Mouse (Mus musculus) gastrocnemius, adult 18-20 months (tissue): Measurements from ENCODE around the gene Tmem175. TPM values are rescaled to one million over a fixed set of nuclear protein-coding genes. Genes with fewer than 3 reads are reported as not detected.
A peak's percentile ranks its signal among the peaks of the same experiment; 100 is the strongest.

ENCODE experiments used
- DNase-seq: peaks from one replicate; pipeline ENCODE4 v3.0.0; 2021; ENCODE audit warnings: low spot score
- total RNA-seq, 2 experiments: library from RNA; stranded (reverse); gene quantifications; 2 replicates each; pipeline ENCODE4 v1.2.3; 2021

The Tmem175 gene
- total RNA-seq, 2 experiments from 2014 or later, result 7.6 to 10.7 TPM

DNA sequence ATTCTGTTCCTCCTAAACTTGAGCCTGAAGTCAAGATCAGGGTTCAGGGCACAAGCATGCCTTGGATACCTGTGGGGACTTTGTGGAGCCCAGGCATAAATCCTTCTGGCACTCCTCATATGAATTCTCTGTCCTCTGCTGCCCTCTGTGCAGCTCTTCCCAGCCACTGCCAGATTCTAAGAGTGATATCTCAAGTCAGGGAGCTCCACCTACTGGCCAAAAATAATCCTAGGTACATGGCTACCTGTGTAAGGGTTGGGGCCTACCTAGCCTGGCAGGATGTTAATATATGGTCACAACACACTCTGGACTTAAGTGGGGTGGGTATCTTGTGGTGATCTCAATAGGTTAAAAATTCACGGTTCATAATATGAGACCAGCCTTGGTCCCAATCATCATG is 22.3 kb downstream of the Tmem175 start:
- peak; percentile 70 for DNase-seq

DNA sequence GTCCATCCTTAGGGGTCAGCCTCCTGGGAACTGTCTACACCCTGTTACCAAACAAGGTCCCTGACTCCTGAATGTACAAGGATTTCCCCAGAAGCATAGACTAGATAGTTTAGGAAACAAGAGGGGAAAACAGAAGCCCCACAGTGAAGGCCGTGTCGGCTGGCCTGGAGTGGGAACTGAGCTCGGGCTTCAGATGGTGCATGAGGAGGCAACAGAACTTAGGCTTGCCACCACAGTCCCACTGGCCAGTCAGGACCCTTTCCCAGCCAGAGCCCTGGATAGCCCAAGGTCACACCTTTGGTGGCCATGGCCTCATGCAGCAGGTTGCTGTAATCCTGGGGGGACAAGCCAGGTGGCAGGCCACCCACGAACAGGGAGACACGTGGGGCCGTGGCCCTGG is 23.8 kb downstream of the Tmem175 start:
- no peak for DNase-seq

DNA sequence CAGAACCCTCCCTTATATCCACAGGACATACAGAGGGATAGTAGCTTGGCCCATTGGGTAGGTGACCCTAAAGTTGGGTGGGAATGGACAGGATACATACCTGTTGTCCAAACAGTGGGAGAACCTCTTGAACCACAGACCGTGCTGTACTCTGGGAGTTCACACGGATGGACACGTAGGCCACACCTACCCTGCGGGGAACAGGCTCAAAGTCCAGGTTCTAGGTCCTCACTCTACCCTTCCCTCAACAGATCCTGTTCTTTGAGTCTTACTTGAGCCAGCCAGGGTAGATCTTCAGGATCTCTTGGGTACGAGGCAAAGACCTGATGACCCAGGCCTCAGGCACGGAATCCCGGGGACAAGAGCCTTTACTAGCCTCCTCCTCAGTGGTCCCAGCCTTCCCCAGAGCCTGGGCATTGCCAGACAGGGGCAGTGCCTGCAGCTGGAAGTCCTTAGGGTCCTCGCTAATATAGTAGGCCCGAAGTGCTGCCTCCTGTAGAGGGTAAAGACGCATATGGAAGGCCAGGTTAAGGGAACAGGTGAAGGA is 24.9 kb downstream of the Tmem175 start:
- no peak for DNase-seq

DNA sequence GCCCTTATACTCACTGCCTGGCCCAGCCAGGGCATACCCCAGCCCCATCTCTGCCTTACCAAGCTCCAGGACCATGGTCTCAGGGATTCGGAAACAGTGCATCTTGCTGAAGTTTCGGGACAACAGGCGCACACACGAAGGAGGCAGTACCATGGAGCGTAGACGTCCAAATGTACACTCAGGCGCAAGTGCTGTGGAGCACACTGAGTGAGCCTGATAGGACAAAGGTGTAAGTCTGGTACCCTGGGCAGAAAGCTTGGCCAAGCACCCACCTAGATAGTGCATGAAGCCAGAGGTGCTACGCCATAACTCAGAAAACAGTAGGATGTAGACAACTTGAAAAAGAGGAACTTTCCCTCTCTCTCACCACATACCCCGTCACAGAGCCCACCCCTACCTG is 25.8 kb downstream of the Tmem175 start:
- no peak for DNase-seq

DNA sequence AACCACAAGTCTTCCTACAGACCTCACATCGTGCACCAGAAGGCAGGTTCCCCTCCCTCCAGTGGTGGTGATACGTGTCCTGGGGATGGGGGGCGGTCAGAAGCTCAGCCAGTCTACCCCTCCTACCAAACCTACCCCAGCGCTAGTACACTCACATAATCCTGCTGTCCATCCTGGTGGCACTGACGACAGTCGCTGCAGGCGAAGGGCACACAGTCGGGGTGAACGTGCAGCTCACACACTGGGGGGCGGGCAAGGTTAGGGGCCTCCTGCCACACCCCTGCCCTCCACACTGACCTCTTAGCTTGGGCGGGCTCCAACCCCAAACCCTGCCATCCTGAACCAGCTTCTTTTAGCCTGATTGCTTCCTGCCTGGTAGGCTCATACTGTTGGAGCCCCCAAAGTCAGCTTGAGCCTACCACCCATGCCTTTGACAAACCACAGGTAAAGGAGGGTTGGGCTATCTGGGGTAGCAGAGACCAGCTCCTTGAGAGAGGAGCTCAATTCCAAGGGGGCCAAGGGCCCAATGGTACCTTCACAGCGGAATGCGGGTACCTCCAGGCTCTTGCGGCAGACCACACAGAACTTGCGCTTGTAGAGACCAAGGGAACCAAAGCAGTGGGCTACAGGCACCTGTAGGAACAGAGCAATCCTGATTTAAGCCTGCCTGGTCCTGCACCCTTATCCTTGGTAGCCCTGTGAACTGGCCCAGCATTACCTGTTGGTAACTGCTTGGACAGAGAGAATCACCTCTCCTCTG is 26.5 kb downstream of the Tmem175 start:
- DNase-seq, result no peak

DNA sequence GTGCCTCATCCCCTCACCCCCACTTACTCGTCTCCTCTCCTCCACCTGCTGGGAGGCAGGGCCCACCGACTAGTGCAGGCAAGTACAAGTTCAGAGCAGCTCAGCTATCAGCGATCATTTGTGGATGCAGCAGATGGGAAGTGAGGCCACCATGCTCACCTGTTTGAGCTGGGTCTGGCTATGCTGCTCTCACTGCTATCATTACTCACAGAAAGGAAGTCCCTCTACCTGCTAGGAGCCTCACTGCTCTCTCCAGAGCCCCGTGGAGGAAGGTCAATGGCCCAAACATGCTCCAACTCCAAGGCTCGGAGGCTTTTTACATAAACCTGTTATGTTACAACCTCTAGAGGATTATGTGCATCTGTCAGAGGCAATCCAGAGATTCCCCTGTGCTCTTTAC is 27.8 kb downstream of the Tmem175 start:
- no peak for DNase-seq

DNA sequence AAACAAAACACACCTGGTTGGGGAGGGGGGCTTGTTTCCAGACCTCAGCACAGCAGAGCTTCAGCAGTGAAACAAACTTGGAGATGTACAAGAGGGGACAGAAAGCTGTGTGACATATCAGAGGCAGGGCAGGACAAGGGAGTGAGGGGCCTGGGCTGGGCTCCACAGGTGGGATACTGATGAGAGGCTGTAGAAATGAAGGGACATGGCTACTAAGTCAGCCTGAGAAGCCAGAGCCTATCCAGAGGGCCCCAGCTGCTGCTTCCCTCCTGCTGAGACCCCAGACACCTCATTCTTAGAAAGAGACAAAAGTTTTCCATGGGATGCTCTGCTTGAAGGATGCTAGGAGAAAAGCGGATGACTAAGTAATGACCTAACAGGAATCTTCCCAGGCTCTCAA is 29.0 kb downstream of the Tmem175 start:
- DNase-seq, result no peak

DNA sequence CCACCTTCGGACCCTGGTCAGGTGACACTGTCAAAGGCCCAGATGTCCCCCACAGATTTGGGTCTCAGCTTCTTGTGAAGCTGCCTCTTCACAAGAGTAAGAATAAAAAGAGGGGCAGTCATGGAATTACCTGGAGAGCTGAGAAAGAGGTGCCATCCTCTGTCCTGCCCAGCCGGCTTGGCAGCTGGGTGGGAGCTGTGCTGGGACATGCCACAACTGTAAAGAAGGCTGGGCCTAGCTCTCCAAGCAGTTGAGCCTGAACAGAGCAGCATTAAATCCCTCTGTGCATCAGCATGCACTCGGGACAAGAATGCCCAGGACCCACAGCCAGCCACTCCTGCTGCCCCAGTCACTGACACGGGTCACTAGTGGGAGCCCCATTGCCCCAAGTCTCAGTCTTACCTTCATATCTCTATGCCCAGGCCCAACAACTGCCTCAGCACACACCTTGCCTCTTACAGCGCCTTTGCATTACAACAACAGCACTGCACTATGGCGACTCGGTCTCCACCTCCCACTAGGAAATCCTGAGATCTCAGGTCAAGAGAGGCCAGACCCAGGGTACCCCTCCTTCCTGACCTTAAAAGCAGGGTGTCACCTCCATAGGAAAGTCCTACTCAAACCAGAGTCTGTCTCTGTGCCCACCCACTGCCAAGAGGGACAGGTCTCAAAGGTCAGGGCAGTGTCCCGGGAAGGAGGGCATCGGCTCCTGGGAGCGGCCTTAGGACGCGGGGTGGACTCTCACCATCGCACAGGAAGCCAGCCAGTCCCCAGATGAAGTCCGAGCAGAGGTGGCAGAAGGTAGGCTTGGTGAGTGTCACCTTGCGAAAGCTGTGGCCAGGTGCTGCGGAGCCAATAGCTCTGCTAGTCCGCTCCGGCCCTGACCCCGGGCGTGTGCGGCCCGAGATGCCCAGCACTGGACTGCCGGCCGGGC is 30.4 kb downstream of the Tmem175 start, which contains the start of gene Idua:
Idua (plus strand) TSS at position 634 of the 934 bp plus-strand sequence.
- no peak for DNase-seq

DNA sequence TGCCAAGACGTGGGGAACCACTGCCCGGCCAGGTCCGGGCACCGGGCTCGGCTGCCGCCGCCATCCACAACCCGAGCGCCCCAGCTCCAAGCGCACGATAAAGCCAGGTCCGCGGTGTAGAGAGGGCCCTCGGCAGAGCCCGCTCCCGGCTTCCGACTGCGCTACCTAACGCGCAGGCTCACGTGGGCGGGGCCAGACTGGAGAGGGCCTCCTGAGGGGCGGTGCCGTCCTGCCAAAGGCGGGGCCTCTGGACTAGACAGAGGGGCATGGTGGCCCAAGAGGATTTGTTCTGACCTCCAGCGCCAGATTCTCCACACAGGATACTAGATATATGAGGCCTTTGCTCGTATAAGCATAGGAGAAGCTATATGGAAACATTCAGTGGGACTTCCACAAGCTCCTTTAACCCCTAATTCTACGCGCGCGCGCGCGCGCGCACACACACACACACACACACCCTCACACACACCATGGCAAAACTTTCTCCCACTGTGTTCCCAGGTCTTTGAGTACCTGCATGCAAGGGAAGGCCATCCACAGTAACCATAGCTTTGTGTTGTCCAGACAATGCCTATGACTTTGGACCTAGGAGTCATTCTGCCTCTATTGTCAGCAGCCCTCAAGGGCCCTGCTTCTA is 31.2 kb downstream of the Tmem175 start:
- peak; percentile 94 for DNase-seq

DNA sequence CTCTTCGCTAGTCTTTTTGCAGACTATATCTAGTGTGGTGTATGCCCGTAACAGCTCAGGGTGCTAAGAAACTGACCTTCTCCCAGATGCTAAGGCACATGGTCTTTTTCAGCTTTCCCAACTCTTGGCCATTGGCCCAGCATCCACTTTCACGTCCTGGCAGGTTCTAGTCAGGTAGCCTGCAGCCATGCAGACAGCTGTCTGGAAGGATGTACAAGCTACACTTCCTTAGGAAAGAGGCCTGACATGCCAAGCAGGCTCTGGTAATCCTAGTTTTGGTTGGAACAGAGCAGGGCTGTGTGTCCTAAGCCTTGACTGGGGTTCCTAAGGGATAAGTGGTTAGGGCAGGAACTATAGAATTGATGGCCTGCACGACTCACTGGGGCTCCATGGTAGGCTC is 33.2 kb downstream of the Tmem175 start:
- DNase-seq, result no peak

DNA sequence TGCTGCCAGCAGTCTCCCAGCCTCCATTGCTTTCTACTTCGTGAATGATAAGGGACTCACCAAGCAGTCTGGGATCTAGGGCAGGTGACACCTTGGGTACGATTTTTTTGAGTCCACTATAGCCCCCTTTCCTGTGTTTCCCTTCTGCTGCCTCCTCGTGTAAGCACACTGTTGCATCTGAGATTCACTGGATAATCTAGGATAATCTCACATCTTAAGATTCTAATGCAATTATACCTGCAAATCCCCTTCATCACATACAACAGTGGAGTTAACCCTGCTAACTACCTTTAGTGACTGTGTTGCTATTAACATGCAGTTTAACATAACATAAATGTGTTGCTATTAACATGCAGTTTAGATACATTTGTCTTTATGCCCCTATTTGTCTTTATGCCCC is 35.5 kb downstream of the Tmem175 start:
- DNase-seq, result no peak

DNA sequence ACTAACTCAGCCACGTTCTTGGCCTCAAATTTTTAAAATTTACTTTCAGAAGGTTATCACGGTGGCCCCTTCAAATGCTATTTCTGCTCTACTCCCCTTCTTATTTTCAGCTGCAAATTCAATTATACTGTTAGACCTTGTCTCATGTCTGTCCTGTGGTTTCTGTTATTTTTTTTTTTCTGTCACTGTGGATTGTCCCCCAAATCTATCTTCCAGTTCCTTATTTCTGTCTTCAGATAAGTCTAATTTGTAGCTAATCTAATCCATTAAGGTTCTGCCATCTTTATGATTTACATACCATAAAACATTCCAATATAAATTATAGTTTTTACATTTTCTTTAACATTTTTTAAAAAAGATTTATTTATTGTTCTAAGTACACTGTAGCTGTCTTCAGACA is 37.8 kb downstream of the Tmem175 start:
- DNase-seq, result no peak

DNA sequence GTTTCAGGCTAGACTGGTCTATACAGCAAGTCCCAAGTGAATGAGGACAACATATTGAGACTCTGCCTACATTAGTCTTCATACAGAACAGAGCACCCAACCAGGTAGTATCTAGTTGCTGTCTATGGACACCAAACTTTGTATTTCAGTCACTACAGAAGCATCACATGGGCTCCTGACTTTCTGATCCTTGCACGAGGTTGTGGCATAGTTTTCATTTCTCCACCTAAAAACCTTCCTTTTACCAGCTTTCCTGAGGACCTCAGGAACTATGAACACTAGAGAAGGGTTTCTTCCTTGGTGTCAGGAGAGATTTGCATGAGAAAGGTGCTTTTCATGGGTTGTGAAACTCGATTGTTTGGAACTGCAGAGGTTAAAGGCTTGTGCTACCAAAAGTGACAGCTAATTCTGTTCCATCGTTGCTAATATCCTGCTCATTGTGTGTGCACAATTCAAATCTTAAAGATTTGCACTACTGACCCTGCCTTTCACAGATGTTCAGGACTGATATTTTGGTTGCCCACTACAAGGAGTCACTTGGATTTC is 38.9 kb downstream of the Tmem175 start:
- no peak for DNase-seq

DNA sequence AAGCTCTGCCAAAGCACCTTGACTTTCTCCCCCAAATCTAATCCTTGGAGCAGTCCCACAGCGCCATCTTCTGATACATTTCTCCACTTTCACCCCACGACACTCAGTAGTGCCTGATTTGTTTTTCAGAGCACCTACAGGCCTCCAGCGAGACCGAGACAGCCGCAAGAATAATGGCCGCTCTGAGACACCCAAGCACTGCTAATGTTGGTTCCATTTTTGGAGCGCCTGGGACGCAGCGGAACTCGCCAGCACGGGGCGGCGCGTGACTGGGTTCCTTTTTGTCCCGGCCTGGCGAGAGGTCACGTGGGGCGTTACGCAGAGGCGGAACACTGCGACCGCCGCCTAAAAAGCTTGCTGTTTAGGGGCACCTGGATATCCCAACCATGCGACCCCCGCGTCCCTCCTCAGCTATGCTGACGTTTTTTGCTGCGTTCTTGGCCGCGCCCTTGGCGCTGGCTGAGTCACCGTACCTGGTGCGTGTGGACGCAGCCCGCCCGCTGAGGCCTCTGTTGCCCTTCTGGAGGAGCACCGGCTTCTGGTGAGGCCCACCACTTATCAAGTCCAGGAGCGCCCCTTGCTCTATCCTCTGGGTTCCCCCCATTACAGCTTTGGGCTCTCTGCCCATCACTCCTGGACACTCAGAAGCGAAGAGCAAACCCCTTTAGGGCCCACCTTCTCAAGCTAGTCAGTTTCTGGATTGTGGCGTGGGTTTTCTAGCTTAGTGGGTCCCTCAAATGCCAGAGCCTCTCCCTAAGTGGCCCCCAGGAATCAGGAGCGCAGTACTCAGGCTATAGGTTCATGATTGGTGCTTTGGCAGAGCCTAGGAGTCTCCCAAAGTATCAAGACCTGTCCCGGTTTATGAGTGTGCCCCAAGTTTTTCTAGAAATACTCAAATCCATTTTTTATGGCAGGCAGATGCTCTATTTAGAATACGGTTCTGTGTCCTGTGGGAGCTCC is 39.7 kb downstream of the Tmem175 start, which contains the start of gene Dgkq:
Dgkq (minus strand) TSS at position 696 of the 960 bp plus-strand sequence.
- peak; percentile 93 for DNase-seq

DNA sequence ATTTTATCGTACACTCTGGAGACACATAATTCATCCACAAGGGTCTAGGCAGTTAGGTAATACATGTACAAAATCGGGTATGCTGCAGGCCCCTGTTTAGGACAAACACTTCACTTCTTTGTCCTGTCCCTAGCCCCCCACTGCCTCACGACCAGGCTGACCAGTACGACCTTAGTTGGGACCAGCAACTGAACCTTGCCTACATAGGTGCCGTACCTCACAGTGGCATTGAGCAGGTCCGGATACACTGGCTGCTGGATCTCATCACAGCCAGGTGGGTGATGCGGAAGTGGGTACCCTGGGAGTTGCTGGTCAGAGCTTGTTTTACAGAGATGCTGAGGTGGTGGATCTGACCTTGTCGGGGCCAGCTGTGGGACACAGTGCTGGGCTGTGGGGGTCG is 40.4 kb downstream of the Tmem175 start:
- no peak for DNase-seq

DNA sequence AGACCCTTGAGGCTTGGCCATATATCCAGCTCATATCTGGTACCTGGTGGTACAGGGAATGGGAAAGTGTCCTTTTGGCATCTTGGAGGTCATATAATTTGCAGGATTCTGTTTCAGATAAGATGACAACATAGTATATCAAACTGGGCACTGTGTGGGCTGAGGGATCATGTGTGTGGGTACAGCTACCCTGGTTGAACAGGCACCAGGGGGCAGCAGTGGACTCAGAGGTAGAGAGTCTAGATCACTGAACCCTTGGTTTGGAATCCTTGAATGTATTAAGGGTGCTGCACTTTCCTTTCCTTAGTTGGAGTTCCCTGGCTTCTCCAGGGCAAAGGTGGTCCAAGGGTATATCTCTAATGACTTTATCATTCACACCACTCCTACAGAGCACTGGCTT is 41.2 kb downstream of the Tmem175 start:
- DNase-seq, result no peak

DNA sequence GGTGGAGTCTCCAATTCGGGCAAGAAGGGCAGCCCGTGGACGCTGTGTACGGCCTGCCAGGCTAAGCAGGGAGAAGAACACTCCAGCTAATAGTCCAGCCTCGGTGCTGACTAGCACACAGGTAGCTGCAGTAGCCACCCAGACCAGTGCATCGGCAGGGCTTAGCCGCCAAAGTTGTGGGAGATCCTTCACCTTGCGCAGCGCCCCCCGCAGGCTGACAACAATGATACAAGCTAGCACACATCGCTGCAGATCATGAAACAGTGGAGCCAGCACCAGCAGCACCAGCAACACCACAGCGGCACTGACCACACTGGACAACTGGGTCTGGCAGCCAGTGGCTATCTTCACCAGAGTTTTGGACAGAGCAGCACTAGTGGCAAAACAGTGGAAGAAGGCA is 42.2 kb downstream of the Tmem175 start:
- DNase-seq, result no peak

DNA sequence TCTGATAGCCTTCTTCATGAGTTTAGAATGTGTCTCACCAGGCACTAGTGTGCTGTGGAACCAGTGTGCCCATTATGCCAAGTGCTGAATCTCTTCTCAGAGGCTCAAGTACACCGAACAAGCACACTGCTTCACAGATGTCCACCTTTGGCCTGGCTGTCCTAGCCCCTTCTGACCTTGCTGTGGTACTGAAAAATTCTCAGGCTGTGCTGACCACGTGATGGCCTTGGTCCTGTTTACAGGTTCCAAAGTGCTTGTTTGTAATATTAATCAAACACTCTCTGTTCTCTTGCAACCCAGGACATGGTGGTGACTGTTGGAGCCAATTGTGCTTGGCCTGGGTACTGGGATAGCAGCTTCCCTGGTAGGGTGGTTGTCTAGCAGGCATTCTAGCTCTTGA is 45.1 kb downstream of the Tmem175 start:
- no peak for DNase-seq

DNA sequence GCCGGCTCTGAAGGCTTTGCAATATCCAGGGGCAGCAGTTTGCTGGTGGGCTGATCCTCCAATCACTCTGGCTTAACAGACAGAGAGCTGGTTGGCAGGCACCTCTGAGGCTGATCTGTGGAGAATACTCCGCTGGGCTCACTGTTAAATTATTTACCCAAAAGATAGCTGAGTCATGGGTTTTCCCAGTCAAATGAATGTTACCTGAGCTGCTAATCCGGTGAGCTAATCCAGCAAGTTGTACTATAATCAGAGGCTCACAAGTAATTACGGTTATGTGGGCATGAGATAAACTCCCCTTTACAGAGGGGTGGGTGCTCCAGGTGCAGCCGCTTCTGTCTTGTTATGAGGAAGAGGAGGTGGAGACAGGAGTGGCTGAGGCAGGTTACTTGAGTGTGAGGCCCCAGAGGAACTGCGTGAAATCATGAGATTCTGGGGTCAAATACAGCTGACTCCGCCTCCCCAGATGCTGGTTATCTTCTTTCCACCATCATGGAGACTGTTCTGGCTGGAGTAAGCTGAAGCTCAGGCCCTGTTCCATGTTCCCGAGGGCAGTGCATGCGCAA is 45.8 kb downstream of the Tmem175 start, which contains the start of gene Slc26a1:
Slc26a1 (minus strand) TSS at position 319 of the 566 bp plus-strand sequence.
- no peak for DNase-seq
